Mouse (Mus musculus) embryonic fibroblast, embryonic 13.5 days (primary cell): ENCODE data around the gene C1qtnf1. TPM values are rescaled to one million over a fixed set of nuclear protein-coding genes. Genes with fewer than 3 reads are reported as not detected.

Experiments
- H3K27ac ChIP-seq: 2 replicates; pipeline ENCODE4 v1.5.1; 2012; ENCODE audit warnings: low read length, control low read depth, inconsistent platforms; ENCODE audit not compliant: insufficient read depth
- H3K4me1 ChIP-seq: 2 replicates; pipeline ENCODE4 v1.6.1; 2011; ENCODE audit warnings: low read length; ENCODE audit not compliant: control insufficient read depth, insufficient read depth
- H3K4me3 ChIP-seq: 2 replicates; pipeline ENCODE4 v1.5.1; 2011; ENCODE audit warnings: mild to moderate bottlenecking, control low read depth, low read length; ENCODE audit not compliant: insufficient read depth
- CTCF ChIP-seq: IDR thresholded peaks from 2 replicates; pipeline ENCODE4 v1.5.1; 2011; ENCODE audit warnings: mild to moderate bottlenecking, control low read depth, low read length, moderate library complexity, borderline replicate concordance; ENCODE audit not compliant: insufficient read depth
- POLR2A ChIP-seq: IDR thresholded peaks from 2 replicates; pipeline ENCODE4 v1.6.1; 2011; ENCODE audit warnings: low read depth, mild to moderate bottlenecking, control low read depth, low read length, moderate library complexity
- polyA plus RNA-seq: library from polyadenylated mRNA; stranded (reverse); fragments of >200 nt; gene quantifications from 2 replicates; pipeline ENCODE4 v1.2.4, GENCODE M21; 2011; ENCODE audit warnings: low read depth; ENCODE audit not compliant: missing spikeins, insufficient read length

C1qtnf1 gene
- polyA plus RNA-seq, 1 experiment: 23.0 TPM

DNA sequence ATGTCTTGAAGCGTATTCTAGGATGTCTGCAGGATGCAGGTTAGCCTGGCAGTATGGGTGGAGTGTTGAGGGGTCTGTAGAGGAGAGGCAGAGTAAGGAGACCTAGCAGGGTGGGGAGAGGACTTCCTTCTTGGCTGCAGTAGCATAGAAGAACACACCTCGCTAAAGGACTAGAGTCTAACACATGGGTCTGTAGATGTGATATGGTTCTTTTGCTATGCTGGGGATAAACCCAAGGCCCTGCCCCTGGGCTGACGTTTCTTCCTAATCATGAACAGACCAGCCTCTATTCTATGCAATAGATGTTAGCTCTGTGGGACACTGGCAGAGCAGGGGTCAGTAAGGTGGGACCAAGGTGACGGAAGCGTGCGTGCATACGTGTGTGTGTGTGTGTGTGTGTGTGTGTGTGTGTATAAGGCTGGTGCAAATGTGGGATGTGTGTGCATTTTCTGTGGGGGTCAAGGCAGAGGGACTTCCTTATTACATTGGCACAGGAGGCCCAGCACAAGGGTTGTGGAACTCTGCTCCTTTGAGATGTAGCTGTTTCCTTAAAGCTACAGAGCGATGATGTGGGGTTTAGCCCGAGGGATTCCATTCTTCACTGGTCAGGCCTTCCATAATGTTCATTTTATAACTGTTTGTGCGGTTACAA, 41.6 kb downstream of the C1qtnf1 start:
- Histone ChIP-seq H3K4me1 (no peaks in the 10 kb centered on the region), H3K27ac (no peak overlapping the region), H3K4me3 (no peak overlapping the region)
- TF ChIP-seq CTCF (no peak), POLR2A (no peak)

DNA sequence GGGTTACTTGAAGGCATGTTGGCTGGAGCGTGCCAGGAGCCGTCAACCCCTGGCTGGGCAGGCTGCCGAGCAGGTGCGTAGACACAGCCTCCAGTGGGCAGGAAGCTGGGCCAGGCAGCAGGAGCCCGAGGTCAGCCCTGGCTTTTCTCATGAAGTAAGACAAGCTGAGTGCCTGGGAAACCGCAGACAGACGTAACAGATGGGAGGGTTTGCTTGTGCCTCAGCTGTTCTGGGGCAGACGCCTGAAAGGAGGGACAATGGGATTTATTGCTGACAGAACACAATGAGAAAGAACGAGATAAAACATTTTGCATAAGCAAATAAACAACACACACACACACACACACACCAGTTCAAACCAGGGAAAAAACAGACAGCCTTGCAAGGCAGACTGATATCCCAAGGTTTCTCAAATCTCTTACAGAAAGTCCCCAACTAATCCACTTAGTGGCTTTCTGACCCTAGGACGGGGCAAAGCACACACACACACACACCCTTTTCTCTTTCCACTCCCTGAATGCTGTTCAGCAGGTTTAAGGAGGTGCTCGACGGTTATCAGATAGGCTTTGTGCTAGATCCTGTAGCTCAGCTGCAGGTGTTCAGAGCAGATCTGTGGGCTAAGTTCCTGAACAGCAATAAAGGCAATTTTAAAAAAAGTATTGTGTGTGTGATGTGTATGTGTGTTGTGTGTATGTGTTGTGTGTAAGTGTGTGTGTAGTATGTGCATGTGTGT, 42.4 kb downstream of the C1qtnf1 start:
- TF ChIP-seq POLR2A (no peak), CTCF (no peak)
- Histone ChIP-seq H3K4me3 (no peak overlapping the region), H3K27ac (no peak overlapping the region), H3K4me1 (no peaks in the 10 kb centered on the region)

DNA sequence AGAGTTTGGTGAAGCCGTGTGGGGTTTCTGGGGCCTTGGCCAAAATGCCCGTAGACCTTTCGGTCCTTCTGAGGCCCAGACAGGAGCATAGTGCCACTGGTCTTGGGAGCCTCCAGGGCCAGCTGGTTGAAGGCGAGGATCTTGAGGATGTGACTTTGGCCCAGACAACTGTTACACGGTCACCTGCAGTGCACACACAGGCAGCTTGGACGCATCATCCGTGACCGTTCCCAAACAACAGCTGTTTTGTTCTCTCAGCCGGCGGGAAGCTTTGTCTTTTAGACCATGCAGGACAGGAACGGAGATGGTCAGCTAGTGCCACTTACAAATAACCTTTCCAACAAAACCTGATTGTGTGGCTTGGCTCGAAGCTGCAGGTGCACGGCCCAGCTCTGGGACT, 43.7 kb downstream of the C1qtnf1 start:
- TF ChIP-seq POLR2A: no peak
- H3K4me3 ChIP-seq: no peak overlapping the region
- no peak overlapping the region for H3K27ac ChIP-seq
- H3K4me1 ChIP-seq: no peaks in the 10 kb centered on the region

DNA sequence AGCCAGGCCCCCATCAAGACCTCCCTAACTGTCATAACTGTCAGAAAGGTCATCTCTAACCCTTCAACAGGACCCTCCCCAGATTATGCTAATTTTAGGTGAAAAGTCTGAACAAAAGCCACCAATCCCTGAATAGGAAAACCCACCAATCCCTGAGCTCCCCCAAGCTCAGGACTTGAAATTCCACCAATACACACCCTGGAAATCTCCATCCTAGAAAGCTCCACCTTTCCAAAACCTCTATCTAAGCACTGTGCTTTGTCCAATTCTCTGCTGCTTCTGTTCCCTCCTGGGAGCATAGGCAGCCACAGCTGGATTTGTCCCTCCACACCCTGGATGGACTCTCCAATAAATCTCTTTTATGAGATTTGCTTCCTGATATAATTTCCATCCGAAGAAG, 45.2 kb downstream of the C1qtnf1 start:
- Histone ChIP-seq H3K27ac (no peak overlapping the region), H3K4me3 (no peak overlapping the region), H3K4me1 (no peaks in the 10 kb centered on the region)
- TF ChIP-seq POLR2A (no peak), CTCF (no peak)

DNA sequence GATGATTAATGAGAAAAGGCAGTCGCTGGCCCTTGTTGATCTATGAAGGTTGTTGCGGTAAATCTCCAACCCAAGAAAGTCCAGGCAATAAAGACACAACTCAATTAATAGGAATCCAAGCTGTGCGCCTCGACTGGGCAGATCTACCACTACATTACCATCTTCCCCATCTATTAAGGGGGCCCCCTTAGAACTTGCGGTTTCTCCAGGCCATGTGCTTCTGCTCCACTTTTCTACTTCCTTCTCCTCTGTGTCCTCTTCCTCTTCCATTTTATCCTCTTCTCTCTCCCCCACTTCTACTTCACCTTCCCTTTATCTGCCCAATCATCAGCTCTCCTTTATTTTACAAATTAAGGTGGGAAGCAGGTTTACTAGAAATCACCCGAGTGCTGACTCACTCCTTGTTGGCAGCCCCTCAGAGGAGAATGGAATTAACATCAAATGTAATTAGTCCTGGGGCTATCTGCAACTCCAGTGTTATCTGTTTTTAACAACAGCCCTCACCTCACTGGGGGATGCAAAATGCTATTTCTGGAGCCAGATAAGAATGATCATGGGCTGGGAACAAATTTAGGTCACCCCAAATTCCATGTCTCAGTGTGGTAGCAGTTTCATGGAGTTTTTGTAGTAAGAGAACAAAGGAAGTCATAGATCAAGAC, 46.0 kb downstream of the C1qtnf1 start:
- TF ChIP-seq POLR2A (no peak), CTCF (no peak)
- Histone ChIP-seq H3K4me3 (no peak overlapping the region), H3K27ac (no peak overlapping the region), H3K4me1 (no peaks in the 10 kb centered on the region)

DNA sequence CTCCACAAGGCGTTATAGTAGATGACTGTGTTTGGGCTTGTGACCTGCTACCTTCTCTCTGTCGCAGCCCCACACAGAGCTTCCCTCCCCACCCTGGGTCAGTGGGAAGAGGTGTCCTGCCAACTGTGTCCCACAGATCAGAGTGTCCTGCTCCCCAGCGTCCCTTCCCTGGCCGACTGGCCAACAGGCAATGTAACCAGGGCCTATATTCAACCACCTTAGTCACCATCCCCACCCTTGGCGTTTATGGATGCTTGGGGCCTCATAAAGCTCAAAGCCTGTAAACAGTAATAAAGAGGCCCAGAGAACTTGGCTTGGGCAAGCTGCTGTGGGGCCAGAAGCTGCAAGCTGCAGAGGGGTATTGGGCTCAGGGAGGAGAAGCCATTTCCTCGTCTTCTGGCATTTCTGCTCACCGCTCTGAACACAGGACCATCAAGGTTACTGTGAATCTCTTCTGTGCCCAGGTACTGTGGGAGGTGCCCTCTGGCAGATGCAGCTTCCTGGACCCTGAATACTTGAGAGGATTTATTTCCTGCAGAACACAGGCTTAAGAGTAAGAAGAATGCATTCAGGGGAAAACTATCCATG, 47.6 kb downstream of the C1qtnf1 start:
- no peak overlapping the region for H3K4me3 ChIP-seq
- no peaks in the 10 kb centered on the region for H3K4me1 ChIP-seq
- no peak overlapping the region for H3K27ac ChIP-seq
- no peak for TF ChIP-seq POLR2A
- TF ChIP-seq CTCF: no peak

DNA sequence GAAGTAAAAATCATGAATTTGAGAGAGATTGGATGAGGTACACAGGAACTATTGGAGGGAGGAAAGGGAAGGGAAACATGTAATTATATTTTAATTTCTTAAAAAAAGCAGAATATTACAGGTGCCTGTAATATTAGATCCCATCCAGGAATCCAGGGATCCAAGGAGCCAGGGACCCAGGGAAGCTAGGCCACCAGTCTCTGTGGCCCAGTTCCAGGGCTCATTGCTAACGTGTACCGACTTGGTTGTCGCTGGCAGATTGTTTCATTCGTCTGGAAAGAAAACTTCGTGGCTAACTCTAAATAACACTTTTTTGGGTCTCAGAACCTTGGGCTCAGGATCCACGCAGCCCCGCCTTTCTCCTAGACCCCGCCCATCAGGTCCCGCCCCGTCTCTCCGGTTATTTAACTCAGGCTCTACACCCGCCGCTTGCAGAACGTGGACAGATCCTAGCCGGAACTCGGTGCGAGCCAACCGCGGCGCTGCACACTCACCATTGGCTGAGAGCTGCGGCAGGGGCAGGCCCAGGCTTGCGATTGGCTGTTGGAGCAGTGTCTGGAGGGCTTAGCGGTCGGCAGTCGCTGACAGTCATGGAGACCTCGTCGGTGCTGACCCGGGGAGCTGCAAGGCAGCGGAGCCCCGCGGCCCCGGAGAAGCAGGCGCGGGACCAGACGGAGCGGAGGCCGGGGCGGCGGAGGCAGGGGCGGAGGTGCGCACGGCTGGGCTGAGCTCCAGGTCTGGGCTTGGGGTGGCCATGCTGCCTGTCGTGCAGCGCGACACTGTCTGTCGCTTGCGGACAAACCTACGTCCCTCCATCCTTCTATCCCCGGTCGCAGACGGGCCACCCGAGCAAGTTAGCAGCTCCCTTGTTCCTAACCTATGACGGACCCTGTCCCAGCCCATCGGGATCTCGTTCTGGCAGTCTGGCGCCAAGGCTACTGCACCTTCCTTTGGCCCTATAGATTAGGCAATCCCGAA, 48.7 kb downstream of the C1qtnf1 start, which contains the start of gene Engase:
TSS of gene Engase (plus strand) at position 434 of the 978 bp plus-strand sequence.
- TF ChIP-seq POLR2A (peak; percentile 76), CTCF (no peak)
- Histone ChIP-seq H3K4me3 (peak within 1 kb of the TSS; percentile 55), H3K4me1 (no peaks in the 10 kb centered on the region), H3K27ac (no peak within 1 kb of the TSS)

DNA sequence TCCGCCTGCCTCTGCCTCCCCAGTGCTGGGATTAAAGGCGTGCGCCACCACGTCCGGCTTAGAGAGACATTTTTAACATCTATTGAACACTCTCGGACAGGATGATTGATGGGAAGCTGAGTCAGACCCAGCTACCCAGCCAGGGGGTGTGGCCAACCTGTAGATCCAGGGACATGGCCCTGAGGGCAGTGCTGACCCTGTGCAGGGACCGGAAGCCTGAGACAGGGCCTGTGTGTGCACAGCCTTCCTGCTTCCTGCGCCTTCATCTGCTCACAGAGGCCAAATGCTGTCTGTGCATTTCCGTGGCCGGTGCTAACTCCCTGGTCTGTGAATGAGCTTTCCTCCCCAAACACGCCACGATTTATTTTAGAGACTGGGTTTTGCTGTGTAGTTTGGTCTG, 51.8 kb downstream of the C1qtnf1 start:
- Histone ChIP-seq H3K4me1 (no peaks in the 10 kb centered on the region), H3K27ac (no peak overlapping the region), H3K4me3 (no peak overlapping the region)
- TF ChIP-seq POLR2A (no peak), CTCF (no peak)

DNA sequence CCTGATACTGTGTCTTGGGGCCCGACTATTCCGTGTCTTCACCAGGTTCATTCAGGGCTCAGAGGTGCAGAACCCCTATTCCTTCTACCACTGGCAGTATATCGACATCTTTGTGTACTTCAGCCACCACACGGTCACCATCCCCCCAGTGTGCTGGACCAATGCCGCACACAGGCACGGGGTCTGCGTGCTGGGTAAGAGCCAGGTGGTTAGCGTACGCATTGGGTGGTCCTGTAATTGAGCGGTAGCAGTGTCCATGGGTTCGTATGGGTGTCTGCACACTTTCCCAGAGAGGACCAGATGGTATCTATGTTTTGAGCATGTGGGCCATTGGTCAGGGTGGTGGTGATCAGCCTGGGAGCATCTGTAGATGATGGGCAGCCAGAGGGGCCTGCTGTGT, 53.2 kb downstream of the C1qtnf1 start:
- H3K27ac ChIP-seq: no peak overlapping the region
- TF ChIP-seq CTCF (no peak), POLR2A (no peak)
- no peak overlapping the region for H3K4me3 ChIP-seq
- no peaks in the 10 kb centered on the region for H3K4me1 ChIP-seq
